Mouse (Mus musculus) midbrain, embryonic 10.5 days (tissue): ENCODE measurements around the gene Gm17087. TPM values are rescaled to one million over a fixed set of nuclear protein-coding genes. Genes with fewer than 3 reads are reported as not detected.

Experiments
- DNase-seq: peaks from one replicate; pipeline ENCODE4 v3.0.0-alpha.2; 2017; ENCODE audit warnings: low spot score
- H3K27ac ChIP-seq: fragments of 300-500 bp; sonication (generic); replicated peaks from 2 replicates; pipeline ENCODE4 v1.5.1; 2016; ENCODE audit warnings: mild to moderate bottlenecking
- H3K27me3 ChIP-seq: fragments of 300-500 bp; sonication (generic); 2 replicates; pipeline ENCODE4 v1.6.1; 2016; ENCODE audit warnings: low read depth, mild to moderate bottlenecking; ENCODE audit not compliant: poor library complexity, severe bottlenecking
- H3K36me3 ChIP-seq: fragments of 300-500 bp; sonication (generic); 2 replicates; pipeline ENCODE4 v1.6.1; 2016; ENCODE audit warnings: mild to moderate bottlenecking, moderate library complexity
- H3K4me1 ChIP-seq: fragments of 300-500 bp; sonication (generic); 2 replicates; pipeline ENCODE4 v1.6.1; 2016
- H3K4me3 ChIP-seq: fragments of 300-500 bp; sonication (generic); 2 replicates; pipeline ENCODE4 v1.5.1; 2016; ENCODE audit warnings: mild to moderate bottlenecking, moderate library complexity
- H3K9me3 ChIP-seq: fragments of 300-500 bp; sonication (generic); replicated peaks from 2 replicates; pipeline ENCODE4 v1.6.1; 2016; ENCODE audit warnings: mild to moderate bottlenecking
- WGBS: fragments of 180-500 bp; shearing (Covaris S2); methylation state at CpG from one replicate; pipeline ENCODE4 v1.1.7; 2016; 5-methylcytosine and 5-hydroxymethylcytosine counted together
- polyA plus RNA-seq: library from polyadenylated mRNA; unstranded; fragments of >200 nt; fragmentation: Nextera tagmentation; extraction: Ambion mirVana; gene quantifications from 2 replicates; pipeline ENCODE4 v1.2.1, GENCODE M21; 2016

Gm17087 gene
- polyA plus RNA-seq: not detected in 2 replicates

- Histone ChIP-seq H3K4me1 (peaks cover 7% of the 10 kb centered on the region), H3K36me3 (no peaks in the 10 kb centered on the region), H3K27me3 (no peaks in the 10 kb centered on the region), H3K4me3 (no peak within 1 kb of the TSS), H3K9me3 (no peaks in the 10 kb centered on the region; the same call in 1 of the 2 replicates), H3K27ac (no peak within 1 kb of the TSS)
- 89% methylated on average over 6 of the region's 6 CpGs for WGBS
- DNase-seq: no peak
Observed at GRCm38 (mm10) chr17:8566850-8567249, at the start of gene Gm17087. Gene Gm17087 (minus strand): TSS chr17:8566950.

- H3K27me3 ChIP-seq: no peaks in the 10 kb centered on the region
- no peaks in the 10 kb centered on the region for H3K36me3 ChIP-seq
- no peak overlapping the region for H3K4me3 ChIP-seq
- no peaks in the 10 kb centered on the region for H3K4me1 ChIP-seq
- H3K27ac ChIP-seq: no peak overlapping the region
- H3K9me3 ChIP-seq: no peaks in the 10 kb centered on the region
- 36% methylated on average over 7 of the region's 7 CpGs for WGBS
- peak; percentile 78 for DNase-seq
Observed at GRCm38 (mm10) chr17:8613882-8614551, 47.3 kb upstream of the Gm17087 start.

GRCm38 (mm10) chr17:8611916-8612315 lies 45.2 kb upstream of the Gm17087 start:
- no peaks in the 10 kb centered on the region for H3K36me3 ChIP-seq
- 85% methylated on average over 4 of the region's 4 CpGs for WGBS
- H3K4me3 ChIP-seq: no peak overlapping the region
- H3K27ac ChIP-seq: no peak overlapping the region
- H3K27me3 ChIP-seq: no peaks in the 10 kb centered on the region
- H3K4me1 ChIP-seq: no peaks in the 10 kb centered on the region
- no peaks in the 10 kb centered on the region for H3K9me3 ChIP-seq
- DNase-seq: no peak

- Histone ChIP-seq H3K27ac (no peak overlapping the region), H3K36me3 (no peaks in the 10 kb centered on the region), H3K9me3 (no peaks in the 10 kb centered on the region), H3K4me3 (no peak overlapping the region), H3K27me3 (no peaks in the 10 kb centered on the region), H3K4me1 (no peaks in the 10 kb centered on the region)
- 81% methylated on average over 3 of the region's 3 CpGs for WGBS
- DNase-seq: no peak
Observed at GRCm38 (mm10) chr17:8606695-8607094, 39.9 kb upstream of the Gm17087 start.

- H3K4me3 ChIP-seq: no peak overlapping the region
- H3K27ac ChIP-seq: no peak overlapping the region
- H3K4me1 ChIP-seq: no peaks in the 10 kb centered on the region
- DNase-seq: no peak
- H3K9me3 ChIP-seq: no peaks in the 10 kb centered on the region
- no peaks in the 10 kb centered on the region for H3K36me3 ChIP-seq
- no peaks in the 10 kb centered on the region for H3K27me3 ChIP-seq
- 90% methylated on average over 5 of the region's 5 CpGs for WGBS
Observed at GRCm38 (mm10) chr17:8605921-8606320, 39.2 kb upstream of the Gm17087 start.

- Histone ChIP-seq H3K27me3 (no peaks in the 10 kb centered on the region), H3K4me1 (no peaks in the 10 kb centered on the region), H3K9me3 (no peaks in the 10 kb centered on the region), H3K36me3 (no peaks in the 10 kb centered on the region), H3K27ac (no peak overlapping the region), H3K4me3 (no peak overlapping the region)
- DNase-seq: no peak
- 96% methylated on average over 3 of the region's 3 CpGs for WGBS
Observed at GRCm38 (mm10) chr17:8602976-8603375, 36.2 kb upstream of the Gm17087 start.

- Histone ChIP-seq H3K4me1 (0 out of 2 replicates have a peak, but pooled peaks cover 5% of the 10 kb centered on the region), H3K9me3 (no peaks in the 10 kb centered on the region), H3K27ac (no peak overlapping the region), H3K27me3 (no peaks in the 10 kb centered on the region), H3K4me3 (no peak overlapping the region), H3K36me3 (no peaks in the 10 kb centered on the region)
- peak; percentile 58 for DNase-seq
- 13% methylated on average over 7 of the region's 7 CpGs for WGBS
Observed at GRCm38 (mm10) chr17:8597790-8598189, 31.0 kb upstream of the Gm17087 start.

- peak overlapping the region; percentile 35; the same call in 1 of the 2 replicates for H3K27ac ChIP-seq
- WGBS: 19% methylated on average over 22 of the region's 22 CpGs
- 0 out of 2 replicates have a peak, but pooled peaks cover 8% of the 10 kb centered on the region for H3K4me1 ChIP-seq
- no peaks in the 10 kb centered on the region for H3K36me3 ChIP-seq
- H3K4me3 ChIP-seq: peak overlapping the region; percentile 46
- H3K9me3 ChIP-seq: no peaks in the 10 kb centered on the region
- no peaks in the 10 kb centered on the region for H3K27me3 ChIP-seq
- peak; percentile 76 for DNase-seq
Observed at GRCm38 (mm10) chr17:8592427-8593277, 25.9 kb upstream of the Gm17087 start.

GRCm38 (mm10) chr17:8581579-8581978 lies 14.8 kb upstream of the Gm17087 start:
- peak; percentile 16 for DNase-seq
- Histone ChIP-seq H3K9me3 (0 out of 2 replicates have a peak, but pooled peaks cover 3% of the 10 kb centered on the region), H3K4me1 (peaks cover 17% of the 10 kb centered on the region), H3K36me3 (no peaks in the 10 kb centered on the region), H3K4me3 (no peak overlapping the region), H3K27me3 (no peaks in the 10 kb centered on the region), H3K27ac (no peak overlapping the region)
- 71% methylated on average over 8 of the region's 8 CpGs for WGBS

- no peaks in the 10 kb centered on the region for H3K36me3 ChIP-seq
- DNase-seq: peak; percentile 16
- H3K4me1 ChIP-seq: peaks cover 17% of the 10 kb centered on the region
- H3K9me3 ChIP-seq: 0 out of 2 replicates have a peak, but pooled peaks cover 3% of the 10 kb centered on the region
- no peaks in the 10 kb centered on the region for H3K27me3 ChIP-seq
- H3K4me3 ChIP-seq: no peak overlapping the region
- no peak overlapping the region for H3K27ac ChIP-seq
- WGBS: 74% methylated on average over 3 of the region's 3 CpGs
Observed at GRCm38 (mm10) chr17:8580360-8580759, 13.6 kb upstream of the Gm17087 start.

- whole genome bisulfite sequencing: 78% methylated on average over 8 of the region's 8 CpGs
- H3K27me3 ChIP-seq: no peaks in the 10 kb centered on the region
- no peaks in the 10 kb centered on the region for H3K36me3 ChIP-seq
- no peak overlapping the region for H3K4me3 ChIP-seq
- H3K4me1 ChIP-seq: no peaks in the 10 kb centered on the region
- DNase-seq: no peak
- H3K27ac ChIP-seq: no peak overlapping the region
- no peaks in the 10 kb centered on the region; the same call in 1 of the 2 replicates for H3K9me3 ChIP-seq
Observed at GRCm38 (mm10) chr17:8573542-8574260, 7.0 kb upstream of the Gm17087 start.

- no peak for DNase-seq
- H3K4me1 ChIP-seq: peaks cover 10% of the 10 kb centered on the region
- no peak overlapping the region for H3K27ac ChIP-seq
- H3K27me3 ChIP-seq: no peaks in the 10 kb centered on the region
- H3K9me3 ChIP-seq: no peaks in the 10 kb centered on the region
- 85% methylated on average over 1 of the region's 1 CpGs for WGBS
- no peak overlapping the region for H3K4me3 ChIP-seq
- H3K36me3 ChIP-seq: no peaks in the 10 kb centered on the region
Observed at GRCm38 (mm10) chr17:8562886-8563280, 3.9 kb downstream of the Gm17087 start.
